Mouse (Mus musculus) layer of hippocampus, adult 11-12 months (tissue): ENCODE measurements around the gene Dgkb.

Source experiments
- DNase-seq: peaks from one replicate; pipeline ENCODE4 v3.0.0; 2022; ENCODE audit warnings: low spot score

Dgkb gene

DNA sequence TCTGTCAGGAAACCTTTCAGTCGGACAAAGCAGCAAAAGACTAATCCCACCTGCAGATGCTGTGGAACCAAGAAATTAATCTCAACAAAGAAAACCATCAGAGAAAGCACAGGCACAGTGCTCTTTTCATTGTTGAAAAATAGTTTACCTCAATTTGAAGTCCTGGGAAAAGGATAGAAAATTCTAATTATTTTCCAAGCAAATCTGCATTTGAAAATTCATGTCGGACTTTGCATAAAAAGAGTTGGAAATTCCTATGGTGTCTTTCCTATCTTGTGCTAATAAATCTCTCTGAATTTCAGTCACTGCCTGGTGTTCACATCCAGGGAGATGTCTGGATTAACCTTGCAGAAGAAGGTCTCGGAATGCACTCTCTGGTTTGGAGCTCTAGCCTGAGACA lies at the start of gene Dgkb:
Dgkb (plus strand) TSS at position 301 of the 400 bp plus-strand sequence.
- DNase-seq: no peak

DNA sequence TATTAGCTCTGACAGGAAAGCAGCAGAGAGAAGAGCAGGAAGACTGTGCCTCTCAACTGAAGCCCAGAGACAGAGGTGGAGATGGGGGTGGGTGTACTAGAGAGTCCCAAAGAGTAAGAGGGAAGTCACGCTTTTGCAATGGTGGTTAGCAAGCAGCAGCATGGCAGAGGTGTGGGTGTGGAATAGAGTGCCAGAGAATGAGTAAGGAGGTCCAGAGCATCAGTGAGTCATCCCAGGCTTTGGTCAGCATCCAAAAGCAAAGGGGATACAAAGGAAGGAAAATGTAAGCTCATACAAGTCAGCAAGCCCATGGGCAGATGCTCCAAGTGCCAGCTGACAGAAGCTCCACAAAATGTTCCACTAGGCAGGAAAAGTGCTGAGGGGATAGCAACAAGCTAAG lies 47.7 kb upstream of the Dgkb start:
- peak; percentile 61 for DNase-seq

DNA sequence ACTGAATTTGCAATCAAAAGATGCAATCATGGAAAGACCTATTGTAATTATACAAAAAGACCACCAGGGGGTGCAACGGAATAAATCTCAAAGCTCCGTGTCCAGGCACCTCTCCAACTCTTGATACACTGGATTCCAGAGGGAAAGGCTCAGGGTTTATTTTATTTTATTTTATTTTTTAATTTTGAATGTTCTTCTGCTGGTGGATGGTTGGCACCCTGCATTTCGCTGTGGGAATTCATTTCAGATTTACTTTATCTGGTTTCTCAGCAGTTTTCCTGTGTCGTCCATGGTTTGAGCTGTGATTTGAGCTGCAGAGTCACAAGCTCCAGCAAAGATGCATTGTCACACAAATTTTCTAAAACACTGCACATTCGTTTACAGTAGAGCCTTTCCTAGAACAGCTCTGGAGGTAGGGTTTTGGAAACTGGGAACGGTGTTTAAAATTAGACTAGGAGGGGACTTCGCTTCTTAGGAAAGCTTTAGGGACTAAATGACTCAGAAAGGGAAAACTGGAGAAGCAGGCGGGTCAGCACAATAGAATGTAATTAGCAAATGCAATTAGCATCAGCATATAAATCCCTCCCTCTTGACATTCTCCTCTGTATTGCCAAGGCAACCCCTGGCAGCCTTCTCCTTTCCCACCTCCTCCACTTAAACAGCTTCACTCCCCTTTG lies 43.7 kb upstream of the Dgkb start:
- peak; percentile 26 for DNase-seq

- no peak for DNase-seq
Measured at GRCm38 (mm10) chr12:37774591-37774990, 42.9 kb upstream of the Dgkb start.

- DNase-seq: no peak
Measured at GRCm38 (mm10) chr12:37796265-37796928, 21.1 kb upstream of the Dgkb start.

DNA sequence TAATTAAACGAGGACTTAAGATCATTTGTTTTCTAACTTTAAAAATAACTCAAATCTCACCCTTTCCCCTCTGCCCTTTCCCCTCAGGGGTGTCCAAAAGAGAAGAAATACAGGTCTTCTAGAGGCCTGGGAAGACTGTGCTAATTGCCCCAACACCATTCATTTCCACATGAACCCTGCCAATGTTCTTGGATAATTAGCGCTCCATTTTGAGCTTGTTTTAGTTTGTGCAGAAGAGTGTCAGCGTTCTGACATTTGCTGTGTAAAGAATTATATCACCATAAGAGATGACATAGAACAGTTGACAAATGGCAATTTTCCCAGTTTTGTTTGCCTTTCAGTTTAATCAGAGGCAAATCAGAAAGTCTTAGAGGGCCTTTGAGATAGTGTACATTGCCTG lies 3.4 kb upstream of the Dgkb start:
- no peak for DNase-seq

DNA sequence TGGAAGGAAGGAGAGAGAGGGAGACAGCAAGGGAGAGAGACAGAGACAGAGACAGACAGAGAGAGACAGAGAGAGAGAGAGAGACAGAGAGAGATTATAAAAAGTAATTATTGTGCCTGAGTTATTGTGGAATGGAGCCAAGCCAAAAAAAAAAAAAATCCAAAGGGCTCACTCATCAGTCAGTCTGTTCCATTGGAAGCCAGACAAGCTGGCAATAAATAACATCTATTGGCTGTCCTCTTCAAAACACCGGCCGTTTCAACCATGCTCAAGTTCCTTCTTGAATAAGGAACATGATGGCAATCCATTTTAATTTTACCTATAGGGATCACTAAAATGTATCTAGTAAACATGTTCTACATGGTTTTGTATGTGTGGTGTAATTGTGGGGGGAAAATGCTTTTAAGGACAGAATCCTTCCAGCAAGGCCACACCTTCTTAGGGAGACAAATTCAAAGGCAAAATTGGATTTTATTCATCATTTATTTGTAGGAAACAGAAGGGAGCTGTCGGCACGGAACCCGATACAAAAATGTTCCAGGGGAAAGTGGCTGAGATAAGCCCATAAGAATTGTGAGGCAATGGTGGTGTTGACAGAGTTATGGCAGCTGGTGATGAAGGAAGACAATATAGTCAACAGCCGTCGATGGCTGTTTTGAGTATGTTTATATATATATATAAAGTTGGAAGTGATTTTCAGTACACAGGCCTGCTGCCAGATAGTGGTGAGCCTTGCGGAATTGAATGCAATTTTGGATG lies 3.7 kb downstream of the Dgkb start:
- DNase-seq: peak; percentile 15

GRCm38 (mm10) chr12:37880042-37881017 lies 62.8 kb downstream of the Dgkb start:
- DNase-seq: peak; percentile 64

DNA sequence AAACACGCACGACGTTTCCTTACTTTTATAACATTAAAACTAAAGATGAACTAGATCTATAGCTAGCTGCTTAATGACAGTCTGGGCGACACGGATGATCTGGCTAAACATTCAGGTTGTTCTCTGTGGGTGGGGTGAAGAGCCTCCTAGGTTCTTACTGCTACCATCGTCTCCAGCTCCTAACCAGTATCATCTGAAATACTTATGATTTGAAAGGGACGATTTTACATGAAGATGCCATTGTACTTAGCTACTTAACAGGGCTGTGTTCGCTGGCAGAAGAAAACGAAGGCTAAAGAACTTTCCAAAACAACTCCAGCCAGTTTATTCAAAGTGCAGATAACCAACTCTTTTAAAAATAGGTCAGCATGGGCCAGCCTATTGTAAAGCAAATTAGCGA lies 63.9 kb downstream of the Dgkb start:
- DNase-seq: no peak

DNA sequence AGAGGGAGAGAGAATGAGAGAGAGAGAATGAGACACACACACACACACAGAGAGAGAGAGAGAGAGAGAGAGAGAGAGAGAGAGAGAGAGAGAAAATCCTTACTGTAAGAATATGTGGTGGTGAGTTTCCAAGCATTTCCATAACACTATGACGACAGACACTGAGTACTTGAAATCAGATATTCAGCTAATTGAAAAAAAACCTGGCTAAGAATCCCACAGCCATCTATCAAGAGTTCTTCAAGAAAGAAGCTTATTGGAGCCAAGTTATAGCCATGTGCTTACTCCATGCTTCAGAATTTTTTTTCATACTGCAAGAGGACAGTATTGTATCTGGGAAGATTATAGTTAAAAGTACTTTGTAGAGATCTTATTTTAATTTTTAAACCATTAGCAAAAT lies 65.3 kb downstream of the Dgkb start:
- DNase-seq: no peak

DNA sequence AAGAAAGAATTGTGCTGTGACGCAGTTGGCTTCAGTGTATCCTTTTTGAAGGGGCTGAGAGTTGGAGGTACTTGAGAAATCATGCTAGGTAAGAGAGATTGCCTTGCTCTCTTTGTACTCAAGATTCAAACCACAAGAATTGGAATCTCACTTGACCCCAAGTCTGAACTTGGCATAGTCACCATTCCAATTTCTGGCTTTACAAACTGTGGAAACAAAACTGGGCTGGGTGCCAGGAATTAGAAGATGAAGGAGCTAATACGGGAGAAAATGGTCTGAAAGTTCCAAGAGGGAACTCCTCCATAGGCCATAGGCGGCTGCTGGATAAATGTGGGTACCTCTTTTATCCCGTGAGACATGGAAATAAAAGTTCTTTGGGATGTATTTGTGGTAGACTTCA lies 66.3 kb downstream of the Dgkb start:
- no peak for DNase-seq

- no peak for DNase-seq
Measured at GRCm38 (mm10) chr12:37888591-37888990, 71.1 kb downstream of the Dgkb start.

- peak; percentile 16 for DNase-seq
Measured at GRCm38 (mm10) chr12:37889431-37889830, 71.9 kb downstream of the Dgkb start.

DNA sequence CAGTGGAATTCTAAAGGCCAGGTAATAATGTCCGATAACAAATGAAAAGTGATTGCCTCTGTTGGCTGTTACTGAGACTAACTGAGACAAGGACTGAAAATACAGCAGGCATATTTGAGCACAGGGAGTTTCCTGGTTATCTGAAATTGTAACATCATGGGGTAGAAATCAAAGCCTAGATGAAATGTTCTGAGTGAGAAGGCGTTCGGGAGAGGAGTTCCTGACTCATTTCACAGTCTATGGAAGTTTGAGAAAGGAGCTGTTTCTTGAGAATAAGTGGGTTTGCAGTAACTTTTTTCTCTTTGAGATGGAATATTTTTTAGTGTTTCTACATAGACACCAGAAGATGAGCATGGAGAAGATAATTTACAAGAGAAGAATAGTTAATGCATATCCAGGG lies 73.8 kb downstream of the Dgkb start:
- no peak for DNase-seq

- DNase-seq: no peak
Measured at GRCm38 (mm10) chr12:37942163-37942562, 124.6 kb downstream of the Dgkb start.

GRCm38 (mm10) chr12:37956193-37956592 lies 138.7 kb downstream of the Dgkb start:
- DNase-seq: no peak

GRCm38 (mm10) chr12:37971482-37971881 lies 154.0 kb downstream of the Dgkb start:
- DNase-seq: no peak

- DNase-seq: peak; percentile 11
Measured at GRCm38 (mm10) chr12:37978498-37979187, 161.1 kb downstream of the Dgkb start.

DNA sequence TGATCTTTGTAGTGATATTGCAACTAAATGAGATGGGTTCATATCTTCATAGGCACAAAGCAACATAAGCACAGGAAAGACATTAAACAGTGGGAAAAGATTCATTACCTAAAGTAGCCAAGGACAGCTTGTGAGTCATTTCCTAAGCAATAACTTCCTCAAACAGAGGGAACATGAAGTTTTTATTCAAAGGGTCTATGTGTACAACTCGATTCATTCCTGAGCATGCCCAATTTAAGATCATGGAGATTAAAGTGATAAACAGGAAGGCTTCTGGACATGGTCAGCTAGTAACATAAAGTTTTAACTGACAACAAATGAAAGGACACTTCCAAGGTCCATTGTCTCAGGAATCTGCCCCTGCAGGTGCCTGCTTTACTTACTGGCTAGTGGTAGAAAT lies 167.8 kb downstream of the Dgkb start:
- no peak for DNase-seq

GRCm38 (mm10) chr12:37988066-37988591 lies 170.6 kb downstream of the Dgkb start:
- no peak for DNase-seq

GRCm38 (mm10) chr12:37993221-37993620 lies 175.7 kb downstream of the Dgkb start:
- DNase-seq: peak; percentile 17
